Mouse (Mus musculus): Measurements from ENCODE around the gene Zbtb18. TPM values are rescaled to one million over a fixed set of nuclear protein-coding genes. Genes with fewer than 3 reads are reported as not detected.

Zbtb18 gene
- 10 to 100 TPM; 40.2 to 47.3 TPM for total RNA-seq (2021)
- polyA plus RNA-seq (2012; rRNA removed), result 10.6 and 18.4 TPM in 2 replicates
- long read RNA-seq, full-length matches to known transcripts, result 9 of 11 reads
- long read RNA-seq, partial matches to known transcripts, result 0 of 11 reads
- long read RNA-seq, other reads (novel, unspliced or antisense), result 2 of 11 reads

DNA sequence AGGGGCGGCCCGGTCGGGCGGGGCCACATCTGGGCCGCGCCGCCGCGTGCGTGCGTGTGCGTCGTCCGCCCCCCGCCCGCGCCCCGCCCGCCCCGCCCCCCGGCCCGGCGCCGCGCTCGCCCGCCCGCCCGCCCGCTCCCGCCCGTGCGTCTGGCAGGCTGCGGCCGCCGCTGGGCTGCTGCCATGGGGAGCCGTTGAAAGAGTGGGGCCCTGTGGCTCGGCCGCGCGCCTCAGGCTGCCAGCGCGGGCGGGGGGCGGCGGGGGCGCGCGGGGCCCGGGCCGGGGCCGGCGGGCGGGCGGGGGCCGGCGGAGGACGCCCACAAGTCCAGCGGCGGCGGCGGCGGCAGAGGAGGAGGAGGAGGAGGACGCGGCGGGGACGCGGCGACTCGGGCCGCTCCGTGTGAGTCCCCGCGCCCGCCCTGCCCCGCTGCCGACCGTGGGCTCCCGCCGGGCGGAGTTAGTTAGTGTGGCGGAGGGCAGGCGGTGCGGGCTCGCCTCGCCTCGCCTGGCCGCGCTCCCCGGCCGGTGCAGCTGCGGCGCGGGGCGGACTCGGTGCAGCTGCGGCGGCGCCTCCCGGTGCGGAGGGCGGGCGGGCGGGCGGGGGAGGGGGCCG lies at the start of gene Zbtb18:
Zbtb18 (plus strand) TSS at position 156 of the 613 bp plus-strand sequence.
- Histone ChIP-seq H3K4me3 (peak within 1 kb of the TSS; percentile 84), H3K27me3 (ENCODE audit: control insufficient read depth, insufficient read depth, low read length) (no peaks in the 10 kb centered on the region), H3K36me3 (ENCODE audit: control insufficient read depth, insufficient read depth, low read length) (no peaks in the 10 kb centered on the region; the same call in none of the 2 replicates), H3K79me2 (replicated peaks; ENCODE audit: control insufficient read depth, insufficient read depth, low read length) (no peaks in the 10 kb centered on the region; the same call in 1 of the 2 replicates), H3K9ac (ENCODE audit: low read depth, low read length) (peak within 1 kb of the TSS; percentile 93), H3K27ac (peak within 1 kb of the TSS; percentile 96), H3K4me1 (ENCODE audit: control insufficient read depth, insufficient read depth, low read length) (peaks cover 6% of the 10 kb centered on the region)
- DNase-seq, result peak in 1 of 2 experiments; percentile 70
- TF ChIP-seq CTCF (IDR thresholded peaks at IDR 0.05) (no peak), POLR2A (IDR thresholded peaks at IDR 0.05; ENCODE audit: insufficient read depth, low read depth, low read length) (no peak), EP300 (IDR thresholded peaks at IDR 0.05; ENCODE audit: insufficient read depth, low read depth, low read length) (no peak)
- WGBS, result 2% methylated on average over 62 of the region's 106 CpGs
- intact Hi-C loops (cut with DNase I), result loop anchor here (2.0 to 5.0 kb wide), 3 partner anchors 185 to 635 kb away; partner anchors contain the start of gene Akt3

DNA sequence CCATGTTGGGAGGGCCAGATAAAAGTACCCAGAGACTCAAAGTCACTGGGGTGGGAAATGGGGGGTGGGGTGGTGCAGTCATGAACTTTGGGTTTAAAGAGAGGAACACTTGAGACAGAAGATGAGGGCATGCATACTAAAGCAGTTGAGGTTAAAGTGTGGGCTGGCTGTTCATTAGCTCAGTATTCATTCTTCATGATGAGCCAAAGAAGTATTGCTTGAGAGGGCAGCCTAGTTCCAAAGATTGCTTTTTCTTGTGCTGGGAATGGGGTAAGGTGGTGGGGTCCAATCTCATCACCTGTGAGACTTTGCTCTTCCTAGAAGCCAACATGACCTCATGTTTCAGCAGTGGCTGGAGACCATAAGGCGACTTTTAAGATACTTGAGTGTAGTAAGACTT lies 44.7 kb upstream of the Zbtb18 start:
- Histone ChIP-seq H3K27ac (no peak overlapping the region), H3K4me1 (ENCODE audit: control insufficient read depth, insufficient read depth, low read length) (no peaks in the 10 kb centered on the region), H3K9ac (ENCODE audit: low read depth, low read length) (no peak overlapping the region), H3K79me2 (replicated peaks; ENCODE audit: control insufficient read depth, insufficient read depth, low read length) (no peaks in the 10 kb centered on the region), H3K4me3 (no peak overlapping the region), H3K27me3 (ENCODE audit: control insufficient read depth, insufficient read depth, low read length) (no peaks in the 10 kb centered on the region), H3K36me3 (ENCODE audit: control insufficient read depth, insufficient read depth, low read length) (no peaks in the 10 kb centered on the region)
- no peak for TF ChIP-seq CTCF (IDR thresholded peaks at IDR 0.05)
- no peak for TF ChIP-seq EP300 (IDR thresholded peaks at IDR 0.05; ENCODE audit: insufficient read depth, low read depth, low read length)
- no peak for TF ChIP-seq POLR2A (IDR thresholded peaks at IDR 0.05; ENCODE audit: insufficient read depth, low read depth, low read length)
- 65% methylated on average over 1 of the region's 1 CpGs for WGBS
- DNase-seq, result no peak
- intact Hi-C loops (cut with DNase I), result no loop called here

DNA sequence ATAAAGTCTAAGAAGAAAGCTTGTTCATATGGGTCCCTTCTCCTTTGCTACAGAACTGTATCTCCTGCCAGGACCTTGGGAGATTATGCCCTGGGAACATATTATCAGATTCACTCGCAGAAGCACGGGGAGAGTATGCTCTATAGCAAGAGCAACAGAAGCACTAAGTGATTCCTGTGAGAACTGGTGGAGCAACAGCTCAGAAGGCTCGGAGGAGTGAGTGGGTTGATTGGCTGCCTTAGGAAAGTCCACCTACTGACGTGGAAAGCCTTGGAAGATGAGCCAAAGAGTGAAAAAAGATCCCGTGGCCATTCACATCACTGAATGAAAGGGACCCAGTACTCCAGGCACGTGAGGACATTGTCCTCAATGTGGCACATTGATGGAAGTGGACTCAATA lies 37.0 kb upstream of the Zbtb18 start:
- H3K27ac ChIP-seq, result no peak overlapping the region
- H3K4me1 ChIP-seq (ENCODE audit: control insufficient read depth, insufficient read depth, low read length), result no peaks in the 10 kb centered on the region
- no peak for DNase-seq
- 71% methylated on average over 6 of the region's 6 CpGs for WGBS
- no peaks in the 10 kb centered on the region for H3K79me2 ChIP-seq (replicated peaks; ENCODE audit: control insufficient read depth, insufficient read depth, low read length)
- H3K4me3 ChIP-seq, result no peak overlapping the region
- intact Hi-C loops (cut with DNase I), result no loop called here
- no peak for TF ChIP-seq CTCF (IDR thresholded peaks at IDR 0.05)
- TF ChIP-seq POLR2A (IDR thresholded peaks at IDR 0.05; ENCODE audit: insufficient read depth, low read depth, low read length), result no peak
- no peak for TF ChIP-seq EP300 (IDR thresholded peaks at IDR 0.05; ENCODE audit: insufficient read depth, low read depth, low read length)
- no peak overlapping the region for H3K9ac ChIP-seq (ENCODE audit: low read depth, low read length)
- H3K27me3 ChIP-seq (ENCODE audit: control insufficient read depth, insufficient read depth, low read length), result no peaks in the 10 kb centered on the region
- H3K36me3 ChIP-seq (ENCODE audit: control insufficient read depth, insufficient read depth, low read length), result no peaks in the 10 kb centered on the region

DNA sequence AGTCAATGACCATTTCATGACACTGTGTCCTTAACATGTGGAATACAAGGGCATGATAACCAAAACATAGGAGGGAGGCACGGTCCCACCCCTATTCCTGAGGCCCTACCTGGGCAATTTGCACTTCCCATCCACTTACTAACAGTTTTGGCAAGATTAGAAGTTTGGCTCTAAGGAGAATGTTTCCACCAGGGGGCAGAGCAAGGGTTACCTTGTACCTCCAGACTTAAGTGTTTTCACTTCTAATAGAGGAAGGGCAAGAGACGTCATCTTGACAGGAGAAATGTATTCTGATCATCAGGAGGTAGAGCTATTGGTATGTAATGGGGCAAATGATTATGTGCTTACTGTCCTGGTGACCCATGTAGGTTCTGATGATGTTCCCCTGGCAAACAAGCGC lies 33.5 kb upstream of the Zbtb18 start:
- no peaks in the 10 kb centered on the region for H3K27me3 ChIP-seq (ENCODE audit: control insufficient read depth, insufficient read depth, low read length)
- intact Hi-C loops (cut with DNase I), result loop anchor here (1.0 kb wide), 1 partner anchor 277 kb away; no protein-coding TSS in a partner anchor
- H3K36me3 ChIP-seq (ENCODE audit: control insufficient read depth, insufficient read depth, low read length), result no peaks in the 10 kb centered on the region
- H3K9ac ChIP-seq (ENCODE audit: low read depth, low read length), result no peak overlapping the region
- 60% methylated on average over 3 of the region's 3 CpGs for WGBS
- H3K4me1 ChIP-seq (ENCODE audit: control insufficient read depth, insufficient read depth, low read length), result no peaks in the 10 kb centered on the region
- TF ChIP-seq EP300 (IDR thresholded peaks at IDR 0.05; ENCODE audit: insufficient read depth, low read depth, low read length), result no peak
- TF ChIP-seq CTCF (IDR thresholded peaks at IDR 0.05), result peak; percentile 73
- no peak for TF ChIP-seq POLR2A (IDR thresholded peaks at IDR 0.05; ENCODE audit: insufficient read depth, low read depth, low read length)
- DNase-seq, result peak in 1 of 2 experiments; percentile 32
- H3K27ac ChIP-seq, result no peak overlapping the region
- H3K4me3 ChIP-seq, result no peak overlapping the region
- H3K79me2 ChIP-seq (replicated peaks; ENCODE audit: control insufficient read depth, insufficient read depth, low read length), result no peaks in the 10 kb centered on the region

DNA sequence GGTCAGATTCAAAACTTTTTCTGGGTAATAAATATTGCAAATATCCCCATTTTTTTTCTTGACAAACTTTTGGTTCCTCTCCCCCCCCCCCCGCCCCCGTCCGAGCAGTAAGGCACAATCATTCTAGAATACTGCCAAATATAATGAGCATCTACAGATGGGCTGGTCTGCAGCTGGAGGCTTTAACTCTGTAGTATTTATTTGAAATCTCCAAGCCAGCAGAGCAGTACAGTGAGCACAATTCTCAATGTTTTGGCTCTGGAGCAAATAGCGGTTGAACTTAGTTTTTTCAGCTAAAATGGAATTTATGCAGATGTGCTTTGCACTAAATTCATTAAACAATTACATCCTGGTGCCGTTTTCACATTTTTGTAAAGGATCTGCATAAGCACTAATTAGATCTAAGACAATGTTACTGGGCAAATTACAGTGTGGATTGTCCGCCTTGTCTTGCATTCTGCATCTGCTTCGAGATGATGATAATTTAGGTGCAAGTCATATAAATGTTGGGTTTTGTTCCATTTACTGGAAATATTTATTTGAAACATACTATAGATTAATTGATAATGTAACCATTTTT lies 31.3 kb upstream of the Zbtb18 start:
- H3K27ac ChIP-seq, result no peak overlapping the region
- H3K4me1 ChIP-seq (ENCODE audit: control insufficient read depth, insufficient read depth, low read length), result no peaks in the 10 kb centered on the region
- H3K79me2 ChIP-seq (replicated peaks; ENCODE audit: control insufficient read depth, insufficient read depth, low read length), result no peaks in the 10 kb centered on the region
- DNase-seq, result no peak
- TF ChIP-seq EP300 (IDR thresholded peaks at IDR 0.05; ENCODE audit: insufficient read depth, low read depth, low read length), result no peak
- no peak for TF ChIP-seq POLR2A (IDR thresholded peaks at IDR 0.05; ENCODE audit: insufficient read depth, low read depth, low read length)
- no peak for TF ChIP-seq CTCF (IDR thresholded peaks at IDR 0.05)
- H3K9ac ChIP-seq (ENCODE audit: low read depth, low read length), result no peak overlapping the region
- H3K4me3 ChIP-seq, result no peak overlapping the region
- H3K36me3 ChIP-seq (ENCODE audit: control insufficient read depth, insufficient read depth, low read length), result no peaks in the 10 kb centered on the region
- intact Hi-C loops (cut with DNase I), result no loop called here
- no peaks in the 10 kb centered on the region for H3K27me3 ChIP-seq (ENCODE audit: control insufficient read depth, insufficient read depth, low read length)
- 78% methylated on average over 7 of the region's 7 CpGs for WGBS
